Mouse (Mus musculus) heart, embryonic 11.5 days (tissue): ENCODE data around the gene Spsb4. TPM values are rescaled to one million over a fixed set of nuclear protein-coding genes. Genes with fewer than 3 reads are reported as not detected.

Experiments used
- ATAC-seq: fragments of 200-750 bp; cut with Nextera tagmentation; replicated peaks from 2 replicates; pipeline ENCODE4 v1.8.0; 2017; ENCODE audit warnings: moderate library complexity; ENCODE audit not compliant: insufficient number of reproducible peaks, low FRiP score, low TSS enrichment
- H3K27ac ChIP-seq: fragments of 300-500 bp; sonication (generic); 2 replicates; pipeline ENCODE4 v1.5.1; 2014; ENCODE audit warnings: mild to moderate bottlenecking, low read depth, low read length
- H3K27me3 ChIP-seq: fragments of 300-500 bp; sonication (generic); 2 replicates; pipeline ENCODE4 v1.6.1; 2014; ENCODE audit warnings: mild to moderate bottlenecking, low read length, mixed read lengths; ENCODE audit not compliant: control insufficient read depth, insufficient read depth
- H3K36me3 ChIP-seq: fragments of 300-500 bp; sonication (generic); 2 replicates; pipeline ENCODE4 v1.6.1; 2014; ENCODE audit warnings: mild to moderate bottlenecking, low read length, moderate library complexity, mixed read lengths; ENCODE audit not compliant: control insufficient read depth, insufficient read depth
- H3K4me1 ChIP-seq: fragments of 300-500 bp; sonication (generic); 2 replicates; pipeline ENCODE4 v1.6.1; 2014; ENCODE audit warnings: low read length; ENCODE audit not compliant: control insufficient read depth, insufficient read depth
- H3K4me2 ChIP-seq: fragments of 300-500 bp; sonication (generic); 2 replicates; pipeline ENCODE4 v1.6.1; 2014; ENCODE audit warnings: mild to moderate bottlenecking, moderate library complexity
- H3K4me3 ChIP-seq: fragments of 300-500 bp; sonication (generic); 2 replicates; pipeline ENCODE4 v1.5.1; 2014; ENCODE audit warnings: low read depth, low read length
- H3K9ac ChIP-seq: fragments of 300-500 bp; sonication (generic); 2 replicates; pipeline ENCODE4 v1.6.1; 2014; ENCODE audit warnings: mild to moderate bottlenecking, low read depth, low read length, moderate library complexity
- H3K9me3 ChIP-seq: fragments of 300-500 bp; sonication (generic); replicated peaks from 2 replicates; pipeline ENCODE4 v1.6.1; 2016; ENCODE audit warnings: low read length; ENCODE audit not compliant: control insufficient read depth
- WGBS: fragments of 180-500 bp; shearing (Covaris S2); extraction: QIAGEN DNeasy Blood & Tissue Kit; methylation state at CpG from one replicate; pipeline ENCODE4 v1.1.7; 2014; ENCODE audit not compliant: insufficient replicate concordance; 5-methylcytosine and 5-hydroxymethylcytosine counted together
- polyA plus RNA-seq: library from polyadenylated mRNA; unstranded; fragments of >200 nt; fragmentation: Nextera tagmentation; extraction: Ambion mirVana; gene quantifications from 2 replicates; pipeline ENCODE4 v1.2.1, GENCODE M21; 2014

Spsb4 gene
- polyA plus RNA-seq, 1 experiment from 2014 or later: 42.0 TPM

DNA sequence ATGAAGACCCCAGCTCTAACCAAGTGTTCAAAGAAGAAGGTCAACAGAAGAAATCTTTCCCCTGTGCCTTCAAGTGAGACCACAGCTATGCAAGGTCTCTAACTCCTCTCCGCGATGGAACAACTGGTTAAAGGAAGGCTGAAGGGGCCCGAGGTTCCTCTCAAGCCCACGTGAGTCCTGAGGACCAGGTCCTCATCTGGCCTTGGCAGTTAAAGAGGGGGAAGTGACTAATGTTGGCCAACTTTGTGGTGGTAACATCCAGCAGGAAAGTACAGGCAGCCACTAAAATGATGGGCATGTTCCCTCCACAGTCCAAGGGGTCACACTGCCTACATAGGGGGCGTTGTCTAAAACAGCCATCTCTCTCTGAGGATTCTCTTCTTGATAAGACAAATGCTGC lies 118.9 kb downstream of the Spsb4 start:
- H3K4me1 ChIP-seq: no peaks in the 10 kb centered on the region
- H3K27ac ChIP-seq: no peak overlapping the region
- WGBS: 71% methylated on average over 5 of the region's 5 CpGs
- H3K27me3 ChIP-seq: no peaks in the 10 kb centered on the region
- H3K4me3 ChIP-seq: no peak overlapping the region
- no peak overlapping the region for H3K4me2 ChIP-seq
- H3K9ac ChIP-seq: no peak overlapping the region
- H3K36me3 ChIP-seq: no peaks in the 10 kb centered on the region
- H3K9me3 ChIP-seq: no peaks in the 10 kb centered on the region
- ATAC-seq: no peak

DNA sequence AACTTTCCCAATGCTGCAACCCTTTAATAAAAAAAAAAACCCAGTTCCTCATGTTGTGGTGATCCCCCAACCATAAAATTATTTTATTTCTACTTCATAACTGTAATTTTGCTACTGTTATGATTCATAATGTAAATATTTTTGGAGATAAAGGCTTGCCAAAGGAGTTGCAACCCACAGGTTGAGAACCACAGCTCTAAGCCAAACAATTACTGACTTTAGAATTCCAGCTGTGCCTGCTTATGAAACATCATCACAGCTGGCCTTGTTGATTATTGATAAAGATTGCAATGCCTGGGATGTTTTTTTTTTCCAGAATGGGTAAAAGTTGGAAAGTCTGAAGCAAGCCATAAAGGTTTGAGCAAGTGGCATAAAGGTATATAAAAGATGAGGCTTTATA lies 119.6 kb downstream of the Spsb4 start:
- no peak overlapping the region for H3K9ac ChIP-seq
- H3K4me1 ChIP-seq: no peaks in the 10 kb centered on the region
- H3K4me2 ChIP-seq: no peak overlapping the region
- no peak overlapping the region for H3K4me3 ChIP-seq
- ATAC-seq: no peak
- no peaks in the 10 kb centered on the region for H3K9me3 ChIP-seq
- no peak overlapping the region for H3K27ac ChIP-seq
- H3K27me3 ChIP-seq: no peaks in the 10 kb centered on the region
- H3K36me3 ChIP-seq: no peaks in the 10 kb centered on the region

DNA sequence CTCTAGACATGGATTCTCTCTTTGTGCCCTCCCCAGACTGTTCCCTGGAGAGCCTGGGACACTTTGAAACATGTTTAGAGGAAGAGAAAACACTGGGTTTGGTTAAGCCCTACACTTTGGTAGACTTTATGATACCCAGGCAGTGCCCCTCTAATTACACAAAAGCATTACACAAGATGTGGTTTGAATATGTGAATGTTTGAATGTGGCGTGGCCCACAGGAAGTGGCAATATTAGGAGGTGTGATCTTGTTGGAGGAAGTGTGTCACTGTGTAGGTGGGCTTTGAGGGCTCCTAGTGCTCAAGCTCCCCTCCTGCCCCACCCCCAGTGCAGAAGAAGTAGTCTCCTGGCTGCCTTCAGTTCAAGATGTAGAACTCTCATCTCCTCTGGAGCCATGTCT lies 122.0 kb downstream of the Spsb4 start:
- Histone ChIP-seq H3K4me3 (no peak overlapping the region), H3K36me3 (no peaks in the 10 kb centered on the region), H3K4me2 (no peak overlapping the region), H3K27ac (no peak overlapping the region), H3K9ac (no peak overlapping the region), H3K27me3 (no peaks in the 10 kb centered on the region), H3K4me1 (no peaks in the 10 kb centered on the region), H3K9me3 (no peaks in the 10 kb centered on the region)
- ATAC-seq: no peak
- WGBS: 96% methylated on average over 1 of the region's 1 CpGs

GRCm38 (mm10) chr9:96893582-96893981 lies 125.1 kb downstream of the Spsb4 start:
- ATAC-seq: no peak
- no peak overlapping the region for H3K9ac ChIP-seq
- H3K36me3 ChIP-seq: no peaks in the 10 kb centered on the region
- no peaks in the 10 kb centered on the region; the same call in 1 of the 2 replicates for H3K4me1 ChIP-seq
- no peak overlapping the region for H3K4me3 ChIP-seq
- no peaks in the 10 kb centered on the region for H3K9me3 ChIP-seq
- H3K27me3 ChIP-seq: peaks cover 8% of the 10 kb centered on the region
- 79% methylated on average over 5 of the region's 5 CpGs for WGBS
- H3K27ac ChIP-seq: no peak overlapping the region
- H3K4me2 ChIP-seq: no peak overlapping the region

Other genes with a start within 250 kb of the Spsb4 start
- 31.3 and 33.7 TPM in 2 replicates for gene Pxylp1, start 126.2 kb downstream of the Spsb4 start, polyA plus RNA-seq
- 79.6 and 83.6 TPM in 2 replicates for gene Slc25a36, start 92.3 kb upstream of the Spsb4 start, polyA plus RNA-seq